Mouse (Mus musculus) testis, adult 2 months (tissue): ENCODE results near the gene Xlr5a.

Experiments
- CTCF ChIP-seq: fragments of 200-500 bp; IDR thresholded peaks from 2 replicates; pipeline ENCODE4 v1.5.1; 2012; ENCODE audit warnings: low read depth, mild to moderate bottlenecking, inconsistent platforms, low read length, moderate library complexity; ENCODE audit not compliant: control insufficient read depth, insufficient read depth, insufficient replicate concordance
- POLR2A ChIP-seq: fragments of 200-500 bp; IDR thresholded peaks from 2 replicates; pipeline ENCODE4 v1.6.1; 2012; ENCODE audit warnings: low read depth, mild to moderate bottlenecking, inconsistent platforms, low read length, moderate library complexity; ENCODE audit not compliant: control insufficient read depth

GRCm38 (mm10) chrX:73327215-73327614 lies 34.4 kb upstream of the Xlr5a start:
- TF ChIP-seq CTCF: no peak
- no peak for TF ChIP-seq POLR2A
